ENCODE assay signal across 9 mouse cellular contexts in genomic region chr7:81653988-81654387, GRCm38 (mm10). TPM values are rescaled to one million over a fixed set of nuclear protein-coding genes. Genes with fewer than 3 reads are reported as not detected.
A peak's percentile ranks its signal among the peaks of the same experiment; 100 is the strongest.
DNase-seq lines count a peak whose midpoint lies in the region; ATAC-seq and TF ChIP-seq lines count a peak whose summit lies in the region.
"Had no signal": no experiment of that assay in that cellular context is flagged by ENCODE, and none has a peak within 500 bp of the region (broad histone marks: within the 10 kb centered on the region; RNA-seq: fewer than 3 reads in every experiment).

No protein-coding gene starts in this region.

- TF ChIP-seq CTCF in left cerebral cortex, adult 2 months (IDR thresholded peaks at IDR 0.05), result no peak

- peak overlapping the region; percentile 42 for H3K27ac ChIP-seq in left cerebral cortex, adult 2 months
- H3K27ac ChIP-seq: lung, embryonic 15.5 days had no signal

- no peak overlapping the region for H3K4me3 ChIP-seq in left cerebral cortex, adult 2 months
- H3K4me3 ChIP-seq: lung, embryonic 15.5 days had no signal

- intact Hi-C loops in left cerebral cortex, adult 2 months (cut with DNase I), result no loop called here

- DNase-seq in left cerebral cortex, adult 2 months (ENCODE audit: extremely low spot score in 1 of 2, low spot score in 2 of 2), result no peak
- no peak for DNase-seq in left cerebral cortex, adult 18-20 months (ENCODE audit: low spot score in 2 of 2)
- peak; percentile 66 for DNase-seq in embryo, embryonic 11 days
- peak; percentile 76 for DNase-seq in forelimb bud, embryonic 11.5 days (ENCODE audit: low read depth, low spot score)
- DNase-seq in adrenal gland, adult 8-10 months, result no peak
- DNase-seq in right cerebral cortex, postnatal 4 days, result no peak
- no peak for DNase-seq in frontal cortex, postnatal 10 days (ENCODE audit: low spot score in 2 of 2)

- 0 out of 2 replicates have a peak, but pooled peaks have one; percentile 17 for ATAC-seq in megakaryocyte progenitor cell, adult 5-6 weeks (replicated peaks; ENCODE audit: poor library complexity)

RNA-seq across cellular contexts. Expression of gene Homer2, which starts 53.3 kb away (rescaled TPM):
- total RNA-seq in left cerebral cortex, adult 2 months (2021), result 10 to 100 TPM; 68.1 to 77.5 TPM
- total RNA-seq in left cerebral cortex, adult 18-20 months (2021), result 10 to 100 TPM; 63.3 to 65.4 TPM
- 0.44 TPM in 2 replicates for total RNA-seq in megakaryocyte progenitor cell, adult 5-6 weeks (2015)
- total RNA-seq in megakaryocyte progenitor cell, adult 5-6 weeks (2017), result 0.71 and 0.74 TPM in 2 replicates
- total RNA-seq in adrenal gland, adult 8-10 months (2022), result 10 to 100 TPM in 2 of 4 experiments, 1 to 10 TPM in 2; 2.0 to 15.1 (median 7.6) TPM

Comparison
In these comparisons a context has a peak if more than half of its experiments do, and no peak if none do; other contexts are left out.
1. DNase-seq: peak in embryo, embryonic 11 days (single experiment) and forelimb bud, embryonic 11.5 days (single experiment); none in left cerebral cortex, adult 2 months (0 of 2), left cerebral cortex, adult 18-20 months (0 of 2), adrenal gland, adult 8-10 months (single experiment), right cerebral cortex, postnatal 4 days (single experiment) and frontal cortex, postnatal 10 days (0 of 2).